Mouse (Mus musculus) limb, embryonic 11.5 days (tissue): ENCODE data around the gene Cd247. TPM values are rescaled to one million over a fixed set of nuclear protein-coding genes. Genes with fewer than 3 reads are reported as not detected.

Experiments used
- ATAC-seq: fragments of 200-750 bp; cut with Nextera tagmentation; 2 replicates; pipeline ENCODE4 v1.8.0; 2017; ENCODE audit warnings: low read depth; ENCODE audit not compliant: insufficient number of reproducible peaks, low FRiP score, low TSS enrichment
- DNase-seq: peaks from one replicate; pipeline ENCODE4 v3.0.0-alpha.2; 2015; ENCODE audit warnings: low spot score
- H3K27ac ChIP-seq: fragments of 300-500 bp; sonication (generic); replicated peaks from 2 replicates; pipeline ENCODE4 v1.5.1; 2014; ENCODE audit warnings: low read depth, mild to moderate bottlenecking, low read length
- H3K27me3 ChIP-seq: fragments of 300-500 bp; sonication (generic); 2 replicates; pipeline ENCODE4 v1.6.1; 2014; ENCODE audit warnings: mild to moderate bottlenecking, low read length, mixed read lengths; ENCODE audit not compliant: control insufficient read depth, insufficient read depth
- H3K36me3 ChIP-seq: fragments of 300-500 bp; sonication (generic); 2 replicates; pipeline ENCODE4 v1.6.1; 2014; ENCODE audit warnings: mild to moderate bottlenecking, low read length, moderate library complexity, mixed read lengths; ENCODE audit not compliant: control insufficient read depth, insufficient read depth
- H3K4me1 ChIP-seq: fragments of 300-500 bp; sonication (generic); 2 replicates; pipeline ENCODE4 v1.6.1; 2014; ENCODE audit warnings: low read length, mixed read lengths; ENCODE audit not compliant: control insufficient read depth, insufficient read depth
- H3K4me2 ChIP-seq: fragments of 300-500 bp; sonication (generic); 2 replicates; pipeline ENCODE4 v1.6.1; 2014; ENCODE audit warnings: low read depth, mild to moderate bottlenecking, moderate library complexity; ENCODE audit not compliant: severe bottlenecking
- H3K4me3 ChIP-seq: fragments of 300-500 bp; sonication (generic); 2 replicates; pipeline ENCODE4 v1.5.1; 2014; ENCODE audit warnings: low read depth, low read length
- H3K9ac ChIP-seq: fragments of 300-500 bp; sonication (generic); 2 replicates; pipeline ENCODE4 v1.6.1; 2014; ENCODE audit warnings: mild to moderate bottlenecking, low read length
- H3K9me3 ChIP-seq: fragments of 300-500 bp; sonication (generic); 2 replicates; pipeline ENCODE4 v1.6.1; 2016; ENCODE audit warnings: low read length; ENCODE audit not compliant: control insufficient read depth
- WGBS: fragments of 180-500 bp; shearing (Covaris S2); extraction: QIAGEN DNeasy Blood & Tissue Kit; methylation state at CpG from one replicate; pipeline ENCODE4 v1.1.7; 2014; 5-methylcytosine and 5-hydroxymethylcytosine counted together
- polyA plus RNA-seq: library from polyadenylated mRNA; unstranded; fragments of >200 nt; fragmentation: Nextera tagmentation; extraction: Ambion mirVana; gene quantifications from 2 replicates; pipeline ENCODE4 v1.2.1, GENCODE M21; 2014

Gene Cd247
- polyA plus RNA-seq, 1 experiment from 2014 or later: 1.6 TPM

GRCm38 (mm10) chr1:165819147-165819546, 30.7 kb downstream of the Cd247 start:
- no peak overlapping the region for H3K27ac ChIP-seq
- H3K36me3 ChIP-seq: no peaks in the 10 kb centered on the region
- no peaks in the 10 kb centered on the region for H3K27me3 ChIP-seq
- 87% methylated on average over 4 of the region's 4 CpGs for WGBS
- no peak for DNase-seq
- ATAC-seq: no peak
- no peaks in the 10 kb centered on the region for H3K9me3 ChIP-seq
- H3K4me1 ChIP-seq: peaks cover 15% of the 10 kb centered on the region
- H3K4me3 ChIP-seq: no peak overlapping the region
- no peak overlapping the region for H3K9ac ChIP-seq
- no peak overlapping the region for H3K4me2 ChIP-seq

DNA sequence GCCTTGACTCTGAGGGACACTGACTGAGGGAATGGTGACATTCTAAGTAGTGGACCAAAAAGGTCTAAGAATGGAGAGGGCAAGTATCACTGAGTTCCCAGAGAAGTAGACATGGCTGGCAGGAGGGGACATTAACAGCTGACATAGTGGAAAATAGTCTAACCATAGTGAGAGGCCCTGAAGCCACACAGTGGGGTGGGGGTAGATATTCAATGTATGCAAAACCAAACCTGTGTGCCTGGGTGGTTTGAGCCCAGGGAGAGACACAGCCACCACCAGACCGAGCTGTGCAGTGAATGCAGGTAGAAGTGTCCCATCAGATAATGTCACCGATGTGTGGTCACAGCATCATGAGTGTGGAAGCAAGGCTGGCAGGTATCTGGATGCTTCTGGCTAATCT, 33.5 kb downstream of the Cd247 start:
- no peaks in the 10 kb centered on the region for H3K27me3 ChIP-seq

GRCm38 (mm10) chr1:165828173-165828572, 39.7 kb downstream of the Cd247 start:
- no peak for ATAC-seq
- no peak overlapping the region for H3K9ac ChIP-seq
- no peak for DNase-seq
- 93% methylated on average over 5 of the region's 5 CpGs for WGBS
- H3K27me3 ChIP-seq: no peaks in the 10 kb centered on the region
- no peaks in the 10 kb centered on the region for H3K36me3 ChIP-seq
- H3K4me1 ChIP-seq: no peaks in the 10 kb centered on the region
- no peaks in the 10 kb centered on the region for H3K9me3 ChIP-seq
- H3K4me3 ChIP-seq: no peak overlapping the region
- no peak overlapping the region for H3K4me2 ChIP-seq
- H3K27ac ChIP-seq: no peak overlapping the region

More for the DNA sequence above, 33.5 kb downstream of the Cd247 start:
- no peak for DNase-seq
- ATAC-seq: no peak
- WGBS: 98% methylated on average over 2 of the region's 2 CpGs
- H3K9ac ChIP-seq: no peak overlapping the region
- no peaks in the 10 kb centered on the region for H3K9me3 ChIP-seq
- peaks cover 4% of the 10 kb centered on the region; the same call in 1 of the 2 replicates for H3K4me1 ChIP-seq
- H3K27ac ChIP-seq: no peak overlapping the region
- H3K4me2 ChIP-seq: no peak overlapping the region
- no peak overlapping the region for H3K4me3 ChIP-seq
- no peaks in the 10 kb centered on the region for H3K36me3 ChIP-seq

DNA sequence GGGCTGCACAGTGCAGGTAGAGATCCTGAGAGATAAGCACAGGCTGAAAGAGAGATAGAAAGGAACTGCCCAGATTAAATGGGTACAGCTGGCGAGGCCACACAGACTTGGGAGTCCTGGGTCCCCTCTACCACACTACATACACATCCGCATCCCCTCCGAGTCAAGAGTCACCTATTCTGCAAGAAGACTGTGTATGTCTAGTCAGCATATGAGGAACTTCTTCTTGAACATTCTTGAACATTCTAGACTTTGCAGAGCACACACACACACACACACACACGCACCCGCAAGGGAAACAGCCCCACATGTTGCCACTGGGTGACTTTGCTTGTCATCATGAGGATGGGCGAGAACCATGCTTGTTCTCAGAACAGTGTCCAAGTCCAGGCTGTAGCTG, 40.1 kb downstream of the Cd247 start:
- Histone ChIP-seq H3K4me2 (no peak overlapping the region), H3K36me3 (no peaks in the 10 kb centered on the region), H3K27ac (no peak overlapping the region), H3K4me3 (no peak overlapping the region), H3K9me3 (no peaks in the 10 kb centered on the region), H3K27me3 (no peaks in the 10 kb centered on the region), H3K4me1 (no peaks in the 10 kb centered on the region), H3K9ac (no peak overlapping the region)
- 94% methylated on average over 6 of the region's 6 CpGs for WGBS
- DNase-seq (no peak), ATAC-seq (no peak)

GRCm38 (mm10) chr1:165829890-165830289, 41.4 kb downstream of the Cd247 start:
- H3K4me3 ChIP-seq: no peak overlapping the region
- no peaks in the 10 kb centered on the region for H3K36me3 ChIP-seq

DNA sequence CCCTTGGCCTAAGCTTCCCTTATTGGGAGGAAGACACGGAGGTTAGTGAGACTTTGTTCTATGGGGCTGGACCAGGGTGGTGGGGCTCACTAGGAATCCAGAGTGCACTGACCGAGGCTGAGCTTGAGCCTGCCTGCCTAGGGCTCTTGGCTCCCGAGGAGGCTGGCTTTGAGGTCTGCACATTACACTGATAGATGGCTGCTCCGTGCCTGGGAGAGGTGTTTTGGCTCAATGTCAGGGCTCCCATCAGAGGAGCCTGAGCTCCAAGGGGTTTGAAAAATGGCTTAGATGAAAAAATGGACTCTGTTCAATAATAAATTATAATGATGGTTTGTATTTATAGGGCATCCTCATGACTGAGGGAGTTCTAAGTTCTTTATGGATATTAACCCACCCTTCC, 44.8 kb downstream of the Cd247 start:
- ATAC-seq (no peak), DNase-seq (no peak)
- no peaks in the 10 kb centered on the region for H3K36me3 ChIP-seq
- H3K27ac ChIP-seq: no peak overlapping the region
- no peak overlapping the region for H3K4me2 ChIP-seq
- no peaks in the 10 kb centered on the region for H3K27me3 ChIP-seq
- no peaks in the 10 kb centered on the region for H3K9me3 ChIP-seq
- no peak overlapping the region for H3K4me3 ChIP-seq
- peaks cover 36% of the 10 kb centered on the region for H3K4me1 ChIP-seq
- 25% methylated on average over 4 of the region's 4 CpGs for WGBS
- H3K9ac ChIP-seq: no peak overlapping the region

More at GRCm38 (mm10) chr1:165829890-165830289, 41.4 kb downstream of the Cd247 start:
- Histone ChIP-seq H3K4me1 (peaks cover 10% of the 10 kb centered on the region; the same call in 1 of the 2 replicates), H3K27ac (no peak overlapping the region), H3K9ac (no peak overlapping the region), H3K4me2 (no peak overlapping the region), H3K27me3 (no peaks in the 10 kb centered on the region), H3K9me3 (no peaks in the 10 kb centered on the region)
- DNase-seq (no peak), ATAC-seq (no peak)
- 90% methylated on average over 5 of the region's 5 CpGs for WGBS

DNA sequence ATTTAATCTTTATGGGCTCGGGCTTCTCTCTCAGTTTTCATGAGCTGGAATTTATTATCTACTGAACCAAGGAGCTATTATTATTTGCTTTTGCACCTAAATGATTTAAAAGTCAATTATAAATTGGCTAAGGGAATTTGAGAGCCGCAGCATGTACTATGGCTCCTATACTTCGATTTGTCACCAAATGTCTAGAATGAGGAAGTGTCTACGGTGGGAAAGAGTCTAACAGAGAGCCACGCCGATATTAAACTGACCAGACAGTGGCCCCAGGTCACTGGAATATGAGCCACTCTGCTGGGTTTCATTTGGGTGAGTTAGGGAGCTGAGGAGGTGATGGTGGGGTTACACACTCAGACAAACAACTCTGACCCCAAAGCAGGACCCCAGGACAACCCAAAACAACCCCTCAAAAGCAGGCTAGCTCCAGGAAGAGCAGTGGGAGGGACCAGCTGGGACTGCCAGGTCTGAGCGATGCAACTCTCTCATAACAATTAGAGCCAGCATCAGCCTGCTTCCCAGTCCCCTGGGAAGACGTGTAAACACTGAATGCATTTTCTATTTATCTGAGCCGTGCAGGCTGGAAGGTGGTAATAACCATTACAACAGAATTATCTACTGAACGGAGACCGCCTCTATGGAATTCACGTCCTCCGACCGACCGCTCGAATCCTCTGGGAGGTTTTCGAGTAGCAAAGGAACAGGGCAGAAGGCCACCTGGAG, 45.6 kb downstream of the Cd247 start:
- DNase-seq (peak; percentile 61), ATAC-seq (no peak)
- H3K27ac ChIP-seq: peak overlapping the region; percentile 65
- no peaks in the 10 kb centered on the region for H3K9me3 ChIP-seq
- peaks cover 36% of the 10 kb centered on the region for H3K4me1 ChIP-seq
- peak overlapping the region; percentile 33 for H3K4me2 ChIP-seq
- H3K36me3 ChIP-seq: no peaks in the 10 kb centered on the region
- no peaks in the 10 kb centered on the region for H3K27me3 ChIP-seq
- 15% methylated on average over 17 of the region's 17 CpGs for WGBS
- no peak overlapping the region for H3K4me3 ChIP-seq
- H3K9ac ChIP-seq: no peak overlapping the region

DNA sequence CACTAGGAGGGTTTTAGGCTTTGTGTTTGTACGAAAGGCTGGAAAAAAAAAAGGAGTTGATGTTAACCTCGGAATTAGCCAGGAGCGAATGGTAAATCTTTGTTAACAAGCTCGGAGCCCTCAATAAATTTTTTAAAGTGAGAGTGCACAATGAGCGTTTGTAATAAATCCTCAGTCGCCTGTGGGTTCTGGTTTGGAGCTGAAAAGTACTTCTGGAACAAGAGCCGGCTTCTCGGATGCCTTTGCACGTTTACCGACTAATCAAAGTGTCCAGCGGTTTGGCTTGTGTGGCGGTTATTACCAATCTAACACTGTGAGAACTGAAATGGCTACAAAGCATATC, 46.1 kb downstream of the Cd247 start:
- H3K27ac ChIP-seq: peak overlapping the region; percentile 65; the same call in 1 of the 2 replicates
- H3K9ac ChIP-seq: no peak overlapping the region
- peak; percentile 62 for DNase-seq
- peaks cover 36% of the 10 kb centered on the region for H3K4me1 ChIP-seq
- H3K4me2 ChIP-seq: peak overlapping the region; percentile 33
- no peak for ATAC-seq
- no peaks in the 10 kb centered on the region for H3K36me3 ChIP-seq
- 9% methylated on average over 12 of the region's 12 CpGs for WGBS
- no peaks in the 10 kb centered on the region for H3K27me3 ChIP-seq
- no peak overlapping the region for H3K4me3 ChIP-seq
- no peaks in the 10 kb centered on the region for H3K9me3 ChIP-seq

DNA sequence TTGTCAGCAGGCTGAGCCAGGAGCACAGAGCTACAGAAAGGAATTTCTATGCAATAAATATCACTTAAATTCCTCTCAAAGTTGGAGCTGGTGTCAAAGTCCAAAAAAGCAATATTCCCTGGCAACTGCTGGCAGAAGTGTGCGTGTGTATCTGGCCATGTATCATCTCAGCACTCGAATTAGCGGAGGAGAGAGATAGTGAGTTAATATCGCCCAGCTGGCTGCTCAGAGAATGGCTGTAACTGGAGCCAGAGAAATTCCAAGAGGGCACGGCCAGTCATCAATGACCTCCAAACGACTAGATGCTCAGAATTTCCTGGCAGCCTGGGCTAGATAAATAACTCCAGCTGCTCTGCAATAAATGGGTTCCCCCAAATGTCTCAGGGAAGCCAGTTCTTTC, 48.0 kb downstream of the Cd247 start:
- H3K27ac ChIP-seq: no peak overlapping the region
- H3K4me2 ChIP-seq: no peak overlapping the region
- no peaks in the 10 kb centered on the region for H3K36me3 ChIP-seq
- H3K27me3 ChIP-seq: no peaks in the 10 kb centered on the region
- H3K4me3 ChIP-seq: no peak overlapping the region
- peak; percentile 63 for DNase-seq
- no peaks in the 10 kb centered on the region for H3K9me3 ChIP-seq
- peaks cover 40% of the 10 kb centered on the region for H3K4me1 ChIP-seq
- 2% methylated on average over 6 of the region's 6 CpGs for WGBS
- no peak overlapping the region for H3K9ac ChIP-seq
- ATAC-seq: no peak
